Mouse (Mus musculus) adrenal gland, postnatal 4 days (tissue): Measurements from ENCODE around the gene Gpsm1. TPM values are rescaled to one million over a fixed set of nuclear protein-coding genes. Genes with fewer than 3 reads are reported as not detected.

ENCODE experiments used
- DNase-seq, 2 experiments: peaks; one replicate each; pipeline ENCODE4 v3.0.0; 2021 to 2022; ENCODE audit warnings: low spot score in 2 of 2, mixed read lengths in 2 of 2
- total RNA-seq, 2 experiments: library from RNA; stranded (reverse); gene quantifications; 2 replicates each; pipeline ENCODE4 v1.2.3; 2021

The Gpsm1 gene
- total RNA-seq, 2 experiments from 2014 or later, result 33.7 to 39.7 TPM

DNA sequence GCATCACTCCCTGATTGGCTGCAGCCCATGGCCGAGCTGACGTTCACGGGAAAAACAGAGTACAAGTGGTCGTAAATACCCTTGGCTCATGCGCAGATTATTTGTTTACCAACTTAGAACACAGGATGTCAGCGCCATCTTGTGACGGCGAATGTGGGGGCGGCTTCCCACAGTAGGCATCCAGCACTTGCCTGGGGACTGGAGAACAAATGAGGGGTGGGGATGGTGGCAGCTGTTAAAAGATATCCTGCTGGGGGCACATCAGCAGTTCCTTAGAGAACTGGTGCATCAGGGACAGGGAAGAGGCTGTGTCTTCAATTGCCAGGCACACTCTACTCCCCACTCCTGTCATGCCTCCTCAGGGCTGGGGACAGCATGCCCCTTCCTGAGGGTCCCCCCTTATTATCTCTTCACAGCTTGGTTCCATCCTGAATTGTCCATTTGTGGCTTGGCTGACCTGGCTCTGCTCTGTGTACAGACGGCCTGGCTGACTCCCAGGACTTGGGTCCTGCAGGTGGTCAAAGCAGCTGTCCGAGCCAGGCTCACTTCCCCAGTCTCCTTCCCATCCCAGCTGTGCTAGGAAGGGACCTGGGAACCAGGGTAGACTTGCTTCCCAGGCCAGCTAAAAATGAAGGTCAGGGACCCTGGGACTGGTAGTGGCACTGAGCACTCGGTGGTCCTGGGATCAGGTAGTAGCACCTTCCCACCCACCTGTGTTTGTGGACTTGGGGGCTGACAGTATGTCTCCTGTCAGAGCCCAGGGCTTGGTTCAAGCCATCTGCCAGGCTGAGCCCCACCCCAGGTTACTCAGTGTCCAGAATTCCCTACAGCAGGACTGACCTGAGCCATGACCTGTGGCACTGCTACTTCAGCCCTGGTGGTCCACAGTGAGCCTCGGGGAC is 23.2 kb downstream of the Gpsm1 start:
- no peak for DNase-seq

DNA sequence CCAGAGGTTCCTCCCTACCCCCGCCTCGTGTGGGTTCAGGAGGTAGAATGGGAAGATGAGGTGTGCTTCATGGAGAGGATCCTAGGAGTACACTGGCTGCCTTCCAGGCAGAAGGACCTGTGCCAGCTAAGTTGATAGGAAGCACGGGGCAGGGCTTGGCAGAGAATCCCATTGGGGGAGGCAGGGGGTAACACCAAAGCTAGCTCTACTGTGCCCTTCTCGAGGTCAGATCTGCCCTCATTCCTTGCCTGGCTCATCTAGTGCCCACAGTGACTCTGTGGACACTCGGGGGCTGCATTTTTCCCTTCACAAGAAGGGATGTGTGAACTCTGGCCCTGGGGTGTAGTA is 23.9 kb downstream of the Gpsm1 start:
- DNase-seq, result no peak

DNA sequence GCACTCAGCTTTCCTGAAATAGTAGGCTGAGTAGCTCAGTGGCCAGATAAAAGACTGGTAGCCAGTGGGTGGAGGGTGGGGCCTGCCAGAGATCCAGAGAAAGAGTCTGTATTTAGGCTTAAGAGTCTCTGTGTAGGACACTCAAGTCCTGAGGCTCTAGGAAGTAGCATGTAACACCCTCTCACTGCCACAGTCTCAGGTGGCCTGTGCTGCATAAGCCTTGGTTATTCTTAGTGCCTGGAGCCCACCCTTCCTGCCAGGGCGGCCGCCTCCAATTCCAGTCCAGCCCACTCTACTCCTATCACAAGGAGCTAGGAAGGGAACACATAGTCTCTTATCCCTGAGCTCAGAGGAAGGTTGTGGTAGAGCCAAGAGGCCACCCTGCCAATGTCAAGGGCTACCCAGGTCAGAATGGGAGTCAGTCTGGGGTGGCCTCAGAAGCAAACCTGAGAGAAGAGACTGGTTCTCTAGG is 26.2 kb downstream of the Gpsm1 start:
- no peak for DNase-seq

DNA sequence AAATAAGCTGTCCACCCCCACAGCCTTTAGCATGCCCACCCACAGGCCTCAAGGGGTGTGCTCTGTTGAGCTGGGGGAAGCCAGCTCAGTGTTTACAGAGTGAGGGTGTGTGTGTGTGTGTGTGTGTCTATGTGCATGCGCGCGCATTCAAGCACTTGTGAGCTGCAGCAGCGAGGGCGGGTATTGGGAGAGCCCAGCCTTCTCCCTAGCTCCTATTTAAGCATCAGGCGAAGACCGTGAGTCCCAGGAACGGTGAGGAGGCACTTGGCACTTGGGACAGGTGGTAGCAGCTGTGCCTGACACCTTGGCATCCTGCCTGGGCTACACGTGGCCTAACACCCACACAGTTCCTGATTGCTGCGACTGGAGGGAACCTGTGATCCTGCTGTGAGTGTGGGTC is 26.7 kb downstream of the Gpsm1 start:
- DNase-seq, result no peak

DNA sequence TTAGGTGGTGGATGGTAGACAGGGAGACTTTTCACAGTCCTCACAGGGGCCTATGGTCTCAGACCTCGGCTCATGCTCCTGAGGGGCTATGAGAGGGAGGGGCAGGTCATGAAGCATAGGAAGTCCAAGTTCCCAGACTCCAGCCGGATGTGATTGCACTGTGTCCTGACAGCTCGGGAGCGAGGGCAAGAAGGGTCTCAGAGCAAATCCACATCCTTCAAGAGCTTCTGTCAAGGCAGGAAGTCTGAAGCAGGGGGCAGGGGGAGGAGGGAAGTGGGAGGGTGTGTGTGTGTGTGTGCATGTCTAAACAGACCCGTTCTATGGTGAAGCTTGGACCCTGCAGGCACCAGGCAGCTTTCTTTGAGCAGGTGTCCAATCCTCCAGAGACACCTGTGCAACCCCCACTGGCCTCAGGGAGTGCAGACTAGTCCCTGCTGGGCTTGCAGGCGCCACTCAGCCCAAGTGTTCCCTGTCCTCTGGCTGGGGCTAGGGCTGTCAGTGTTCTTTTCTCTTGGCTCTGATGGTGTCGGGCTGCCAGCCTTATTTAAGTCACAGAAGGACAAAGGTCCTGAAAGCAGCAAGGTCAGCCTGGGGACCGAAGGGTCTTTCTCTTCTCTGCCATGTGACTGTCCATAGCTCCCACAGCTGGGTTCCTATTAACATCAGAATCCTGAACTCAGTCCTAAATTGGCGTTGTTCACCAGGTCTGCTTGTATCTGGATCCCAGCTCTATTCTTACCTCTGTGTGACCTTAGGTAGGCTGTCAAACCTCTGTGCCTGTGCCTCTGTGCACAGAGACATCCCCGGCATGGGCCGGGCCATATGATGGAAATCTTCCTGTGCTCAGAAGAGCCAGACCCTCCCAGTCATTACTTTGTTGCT is 27.5 kb downstream of the Gpsm1 start:
- no peak for DNase-seq

DNA sequence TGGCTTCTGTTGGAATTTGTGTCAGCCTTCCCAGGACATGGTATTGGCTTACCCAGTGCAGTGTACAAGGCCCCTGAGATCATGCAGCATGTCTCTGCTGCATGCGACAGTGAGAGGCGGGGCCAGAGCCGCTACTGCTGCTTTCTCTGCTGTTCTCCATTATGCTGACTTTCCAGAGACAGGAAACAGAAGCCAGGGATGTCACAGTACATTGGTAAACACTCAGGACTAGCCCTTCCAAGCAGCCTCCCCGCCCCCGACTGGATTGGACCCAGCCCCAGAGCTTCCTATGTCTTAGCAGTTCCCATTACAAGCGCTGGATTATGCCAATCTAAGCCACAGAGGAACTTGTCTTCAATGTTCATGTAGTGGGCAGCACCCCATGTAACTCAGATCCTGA is 32.9 kb downstream of the Gpsm1 start:
- no peak for DNase-seq

DNA sequence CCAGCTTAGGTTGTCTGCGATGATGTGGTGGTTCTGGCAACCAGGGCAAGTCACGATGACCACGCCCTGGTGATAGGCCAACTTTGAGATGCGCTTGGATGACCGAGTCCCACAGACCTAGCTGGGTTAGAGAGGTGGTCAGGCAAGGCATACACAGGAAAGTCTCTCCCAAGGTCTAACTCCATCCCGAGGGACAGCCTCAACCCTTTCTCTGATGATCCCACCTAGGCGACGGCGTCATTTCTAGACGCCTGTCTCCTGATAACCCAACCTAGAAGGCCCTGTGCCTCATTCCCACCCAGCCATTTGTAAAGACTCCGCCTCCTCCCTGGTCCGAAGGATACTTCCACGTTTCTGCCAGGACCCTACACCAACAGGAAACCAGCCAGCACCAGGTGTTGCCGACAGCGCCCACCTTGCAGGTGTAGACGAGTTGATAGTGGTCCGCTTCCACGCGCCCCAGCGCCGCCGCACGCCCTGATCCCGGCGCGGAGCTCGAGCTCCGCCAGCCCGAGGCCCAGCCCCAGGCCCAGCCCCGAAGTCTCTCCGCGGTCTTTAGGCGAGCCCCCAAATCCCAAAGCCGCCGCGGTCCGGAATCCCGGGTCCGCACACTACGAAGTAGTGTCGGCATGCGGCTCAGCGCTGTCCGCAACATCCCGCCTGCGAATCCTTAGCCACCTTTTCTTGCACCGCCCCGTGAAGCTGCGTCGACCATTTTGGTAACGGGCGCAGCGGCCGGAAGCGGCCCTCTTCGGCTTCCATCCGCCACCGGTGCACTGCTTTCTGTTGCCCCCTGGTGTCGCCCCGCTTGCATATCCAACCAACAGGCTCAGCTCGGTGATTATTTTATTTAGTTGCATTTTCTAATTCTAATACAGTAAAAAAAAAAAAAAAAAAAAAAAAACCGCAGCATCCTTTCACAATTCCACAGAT is 36.3 kb downstream of the Gpsm1 start, which contains the start of gene Dnlz:
Gene Dnlz, minus strand, starts transcription at position 753 of the 933 bp plus-strand sequence.
- peak; percentile 84 for DNase-seq

DNA sequence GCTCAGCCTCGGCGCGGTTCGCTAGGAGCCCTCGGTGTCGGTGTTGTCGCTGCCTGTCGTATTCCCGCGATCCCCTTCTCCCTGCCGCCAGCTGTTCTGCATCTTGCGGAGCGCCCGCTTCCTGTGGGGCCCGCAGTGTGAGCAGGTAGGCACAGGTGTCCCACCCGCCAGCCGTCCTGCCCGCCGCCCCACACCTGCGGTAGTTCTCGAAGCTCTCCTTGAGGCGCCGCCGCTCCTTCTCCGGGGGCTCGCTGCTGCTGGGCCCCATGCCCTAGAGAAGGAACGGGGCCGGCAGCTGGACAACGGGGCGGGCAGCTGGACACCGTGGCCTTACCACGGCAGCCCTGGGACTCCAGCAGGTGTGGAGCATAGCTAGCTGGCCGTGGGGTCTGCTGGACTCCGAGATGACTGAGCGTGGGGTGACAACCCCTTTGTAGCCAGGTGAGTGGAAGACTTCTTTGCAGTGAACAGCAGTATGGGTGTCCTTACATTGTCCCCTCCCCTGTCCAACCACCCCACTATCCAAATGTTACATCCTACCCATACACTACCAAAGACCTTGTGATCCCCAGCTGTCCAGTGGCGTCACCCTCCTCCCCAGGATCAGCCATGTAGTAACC is 37.1 kb downstream of the Gpsm1 start:
- no peak for DNase-seq

DNA sequence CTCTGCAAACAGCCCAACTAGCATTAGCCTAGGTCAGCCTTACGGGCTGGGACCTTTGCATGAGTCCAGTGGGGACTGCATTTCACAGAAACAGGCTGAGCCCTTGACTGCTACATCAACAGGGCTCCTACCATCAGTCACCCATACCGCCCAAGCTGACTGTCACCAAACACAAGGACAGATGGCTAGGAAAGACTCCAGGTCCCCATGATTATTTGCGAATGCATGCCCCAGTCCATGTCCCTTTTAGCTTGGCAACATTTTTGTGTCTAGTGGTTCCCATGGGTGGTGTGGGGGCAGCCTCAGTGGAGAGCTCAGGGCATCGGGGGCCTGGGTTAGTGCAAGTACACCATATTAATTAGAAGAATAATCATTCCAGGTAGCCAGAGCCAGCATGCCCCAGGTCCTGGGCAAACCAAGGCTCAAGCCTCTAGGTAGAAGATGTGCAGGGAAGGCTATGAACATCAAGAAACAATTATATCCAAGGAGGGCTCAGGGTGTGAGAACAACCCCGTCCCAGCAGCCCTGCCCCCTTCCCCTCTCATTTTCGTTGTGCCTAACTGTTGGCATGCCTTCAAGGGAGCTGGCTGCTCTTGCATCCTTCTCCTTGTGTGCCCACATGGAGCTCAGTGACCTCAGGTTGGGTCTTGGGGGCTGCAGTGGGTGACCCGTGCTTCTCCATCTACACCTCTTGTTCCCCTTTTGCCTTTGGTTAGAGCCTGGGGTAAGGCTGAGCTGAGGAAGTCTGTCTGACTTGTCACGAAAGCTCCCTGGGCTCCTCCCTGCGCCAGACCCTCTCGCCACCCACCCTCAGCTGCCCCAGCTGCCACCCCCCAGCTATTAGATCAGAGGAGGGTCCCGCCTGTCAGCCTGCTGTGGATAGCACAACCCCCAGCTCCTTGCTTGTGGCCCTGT is 38.0 kb downstream of the Gpsm1 start:
- no peak for DNase-seq

DNA sequence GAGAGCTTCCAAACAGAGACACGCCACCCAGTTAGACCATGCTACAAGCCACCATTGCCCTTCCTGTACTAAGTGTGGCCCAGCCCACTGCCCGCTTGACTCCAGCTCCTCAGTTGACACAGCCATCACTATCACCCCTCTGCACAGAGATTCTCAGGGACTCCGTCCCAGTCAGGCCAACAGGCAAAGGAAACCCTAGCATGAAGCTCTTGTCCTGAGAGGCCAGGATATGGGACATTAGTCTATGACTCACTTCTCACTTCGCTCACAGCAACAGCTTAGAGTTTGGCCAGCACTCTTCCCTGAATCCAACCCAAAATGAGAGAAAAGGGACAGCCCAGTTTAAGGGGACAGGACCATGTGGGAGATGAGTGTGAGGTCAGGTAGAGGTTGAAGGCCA is 39.1 kb downstream of the Gpsm1 start:
- DNase-seq, result no peak

DNA sequence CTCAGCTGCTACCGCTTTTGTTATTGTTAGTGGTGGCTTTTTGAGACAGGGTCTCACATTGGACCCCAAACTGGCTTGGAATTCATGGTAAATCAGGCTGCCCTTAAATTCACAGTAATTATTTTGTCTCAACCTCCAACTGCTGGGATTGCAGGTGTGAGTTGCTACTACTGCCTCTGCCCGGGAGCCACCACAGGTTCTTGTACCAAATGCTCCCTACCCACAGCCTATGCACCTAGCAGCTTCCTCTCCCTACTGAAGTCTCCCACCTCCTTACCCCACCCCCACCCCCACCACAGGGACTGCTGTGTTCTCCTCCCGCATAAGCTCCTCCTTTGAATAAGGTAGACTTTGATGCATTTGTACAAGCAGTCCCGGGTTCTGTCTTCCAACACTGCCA is 40.9 kb downstream of the Gpsm1 start:
- no peak for DNase-seq

DNA sequence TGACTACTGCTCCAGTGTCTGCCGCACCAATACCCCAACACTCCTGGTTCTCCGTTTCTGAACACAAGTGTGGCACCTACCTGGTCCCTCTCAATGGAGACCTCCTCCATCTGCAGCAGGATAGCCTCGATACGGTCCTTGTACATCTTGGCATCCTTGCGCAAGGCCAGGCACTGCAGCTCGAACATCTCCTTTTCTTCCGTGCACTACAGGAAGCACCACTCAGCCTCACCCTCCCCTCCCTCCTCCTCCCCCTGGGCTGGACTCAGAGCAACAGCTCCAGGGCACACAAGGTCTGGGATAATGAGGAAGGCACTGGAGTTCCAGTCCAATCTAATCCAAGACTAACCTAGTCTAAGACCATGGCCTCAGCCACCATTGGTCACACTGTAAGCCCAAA is 41.4 kb downstream of the Gpsm1 start:
- DNase-seq, result no peak

DNA sequence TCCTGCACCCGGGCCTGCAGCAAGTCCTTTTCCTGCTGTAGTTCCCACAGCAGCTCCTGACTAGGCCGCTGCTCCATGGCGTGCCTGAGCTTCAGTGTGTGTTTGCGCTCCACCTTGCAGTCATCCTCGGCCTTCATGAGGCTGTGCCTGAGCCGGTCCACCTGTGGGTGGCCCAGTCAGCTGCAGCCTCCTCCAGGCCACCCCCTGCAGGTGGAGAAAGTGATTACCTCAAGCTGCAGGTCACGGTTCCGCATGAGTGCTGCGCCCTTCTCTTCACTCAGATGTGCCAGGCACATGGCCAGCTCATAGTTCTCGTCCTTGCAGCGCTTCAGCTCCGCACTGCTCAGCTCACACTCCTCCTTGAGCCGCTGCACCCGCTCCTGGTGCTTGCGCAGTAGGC is 42.2 kb downstream of the Gpsm1 start:
- no peak for DNase-seq

DNA sequence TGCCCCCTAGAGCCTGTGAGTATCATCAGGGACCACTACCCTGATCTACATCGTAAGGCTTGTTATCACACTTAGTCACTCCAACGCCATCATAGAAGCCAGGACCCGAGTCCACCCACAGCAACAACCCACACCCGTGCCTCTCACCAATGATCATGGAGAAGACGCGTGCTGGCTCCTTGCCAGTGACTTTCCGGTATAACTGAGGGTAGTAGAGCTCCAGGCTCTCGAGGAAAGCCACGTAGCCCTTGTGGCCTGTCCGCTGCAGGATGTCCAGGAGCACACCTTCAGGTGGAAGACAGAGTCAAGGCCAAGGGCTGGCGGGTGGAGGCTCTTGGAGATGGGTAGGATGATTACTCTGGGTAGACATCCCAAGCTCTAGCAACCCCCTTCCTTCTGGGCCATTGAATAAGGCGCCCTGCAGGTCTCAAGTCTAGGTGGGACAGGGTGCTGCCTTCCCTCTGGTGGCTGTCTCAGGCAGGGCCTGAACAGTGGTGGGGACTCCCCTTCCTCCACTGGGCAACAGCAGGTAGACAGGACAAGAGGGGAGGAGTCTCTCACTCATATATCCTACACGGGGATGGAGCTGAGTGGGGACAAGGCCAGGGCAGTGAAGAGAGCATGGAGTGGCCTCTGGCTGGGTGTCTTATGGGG is 43.5 kb downstream of the Gpsm1 start:
- DNase-seq, result no peak

DNA sequence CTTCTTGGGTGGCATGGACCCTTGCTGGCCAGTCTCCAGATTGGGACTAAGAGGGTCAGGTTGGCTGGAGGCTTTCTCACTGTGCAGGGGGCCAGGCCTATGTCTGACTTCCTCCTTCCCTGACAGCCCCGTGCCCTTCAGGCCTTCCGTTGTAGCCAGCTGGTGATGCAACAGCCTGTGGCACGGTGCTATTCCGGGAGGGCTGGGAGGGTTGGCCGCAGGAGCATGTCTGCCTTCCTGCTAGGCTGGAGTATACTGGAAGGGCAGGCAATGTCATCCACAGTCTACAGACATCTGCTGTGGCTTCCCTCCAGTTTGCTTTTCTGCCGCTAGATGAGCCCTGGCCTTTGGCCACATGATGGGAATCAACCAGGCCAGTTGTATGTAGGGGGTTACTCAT is 44.7 kb downstream of the Gpsm1 start:
- no peak for DNase-seq

DNA sequence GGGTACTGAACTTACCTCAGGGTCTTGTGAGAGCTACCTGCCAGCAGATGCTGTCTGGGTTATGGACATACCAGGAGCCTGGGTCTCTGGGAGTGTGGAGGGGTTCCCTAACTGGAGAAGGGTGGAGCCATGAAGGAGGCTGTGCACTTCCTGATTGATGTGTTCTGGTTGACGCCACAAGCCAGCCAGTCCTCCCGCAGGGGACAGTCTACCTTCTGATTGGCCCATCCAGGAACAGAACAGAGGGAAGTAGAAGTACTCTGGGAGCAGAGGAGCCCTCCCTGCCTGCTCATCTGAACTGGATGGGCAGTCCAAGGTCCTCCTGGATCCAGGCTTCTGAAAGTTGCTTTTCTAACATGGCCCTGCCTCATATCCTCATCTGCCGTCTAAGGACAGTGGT is 45.5 kb downstream of the Gpsm1 start, which contains the start of gene Card9:
Gene Card9, minus strand, starts transcription at position 147 of the 400 bp plus-strand sequence.
- DNase-seq, result no peak

DNA sequence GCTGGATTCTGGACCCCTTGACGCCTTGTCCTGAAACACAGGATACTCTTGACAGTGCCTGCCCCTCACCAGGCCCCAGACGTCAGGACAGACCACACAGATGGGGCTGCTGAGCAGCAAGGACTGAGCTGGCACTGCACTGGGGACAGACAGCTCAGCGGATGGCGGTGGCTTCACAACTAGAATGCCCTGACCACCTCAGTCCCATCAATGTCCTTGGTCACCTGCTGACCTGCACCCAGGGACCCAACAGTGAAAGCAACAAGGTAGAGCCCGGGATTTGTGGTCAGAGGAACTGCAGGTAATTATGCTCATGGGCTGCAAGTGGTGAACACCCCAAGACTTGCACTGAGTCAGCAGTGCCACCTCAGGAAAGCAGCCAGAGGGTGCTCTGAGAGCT is 47.7 kb downstream of the Gpsm1 start:
- DNase-seq, result no peak

DNA sequence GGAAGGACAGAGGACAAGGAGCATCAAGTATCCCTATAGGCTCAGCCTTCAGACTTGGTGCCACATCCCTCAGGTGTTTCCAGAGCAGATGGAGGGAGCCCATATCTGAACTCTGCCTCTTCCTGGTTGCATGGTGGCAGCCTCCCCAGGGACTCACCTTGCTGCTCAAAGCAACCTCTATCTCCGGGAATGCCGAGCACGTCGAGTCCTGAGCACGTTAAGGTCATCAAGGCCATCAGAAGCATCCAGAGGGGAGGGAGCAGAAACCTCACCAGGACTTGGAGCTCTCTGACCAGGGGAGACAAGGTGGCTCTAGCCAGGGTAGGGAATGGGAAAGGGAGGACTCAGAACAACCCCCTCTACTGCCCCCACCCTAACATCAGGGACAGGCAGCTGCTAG is 48.2 kb downstream of the Gpsm1 start:
- DNase-seq, result no peak
